Mouse (Mus musculus) cerebellum, postnatal 10 days (tissue): ENCODE measurements around the gene Ccr8.

Experiments used
- DNase-seq, 2 experiments: peaks; one replicate each; pipeline ENCODE4 v3.0.0; 2021; ENCODE audit warnings: mixed read lengths in 2 of 2

Gene Ccr8

DNA sequence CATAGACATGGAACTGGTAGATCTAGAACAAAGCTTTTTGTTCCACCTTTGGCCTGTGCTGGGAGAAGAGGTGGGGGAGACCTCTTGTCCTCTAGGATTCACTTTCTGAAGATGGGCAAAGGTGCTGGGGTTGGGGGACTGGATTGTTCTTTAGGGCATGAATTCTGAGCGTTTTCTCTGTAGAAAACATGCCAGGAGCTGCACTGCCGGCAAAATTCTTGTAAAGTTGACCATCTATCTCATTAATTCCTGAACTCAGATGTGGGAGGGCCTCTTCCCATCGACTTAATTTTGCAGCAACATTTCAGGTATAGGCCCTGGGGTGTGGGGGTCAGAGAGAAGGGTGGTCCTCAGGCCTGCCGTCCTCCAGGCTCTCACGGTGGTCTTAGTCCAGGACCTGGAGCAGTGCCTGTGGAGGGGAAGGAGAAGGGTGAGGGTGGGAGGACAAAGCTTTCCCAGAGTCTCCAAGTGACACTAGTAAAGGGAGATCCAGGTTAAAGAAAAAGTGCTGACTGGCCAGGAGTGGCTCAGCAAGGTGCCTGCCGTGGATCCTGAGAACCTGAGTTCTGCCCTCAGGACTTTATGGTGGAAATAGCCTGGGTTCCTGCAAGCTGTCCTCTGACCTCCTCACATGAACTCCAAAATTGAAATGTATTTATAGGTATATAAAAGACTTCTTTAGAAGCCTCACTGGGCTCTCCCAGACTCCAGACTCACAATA is 42.0 kb downstream of the Ccr8 start:
- no peak for DNase-seq

DNA sequence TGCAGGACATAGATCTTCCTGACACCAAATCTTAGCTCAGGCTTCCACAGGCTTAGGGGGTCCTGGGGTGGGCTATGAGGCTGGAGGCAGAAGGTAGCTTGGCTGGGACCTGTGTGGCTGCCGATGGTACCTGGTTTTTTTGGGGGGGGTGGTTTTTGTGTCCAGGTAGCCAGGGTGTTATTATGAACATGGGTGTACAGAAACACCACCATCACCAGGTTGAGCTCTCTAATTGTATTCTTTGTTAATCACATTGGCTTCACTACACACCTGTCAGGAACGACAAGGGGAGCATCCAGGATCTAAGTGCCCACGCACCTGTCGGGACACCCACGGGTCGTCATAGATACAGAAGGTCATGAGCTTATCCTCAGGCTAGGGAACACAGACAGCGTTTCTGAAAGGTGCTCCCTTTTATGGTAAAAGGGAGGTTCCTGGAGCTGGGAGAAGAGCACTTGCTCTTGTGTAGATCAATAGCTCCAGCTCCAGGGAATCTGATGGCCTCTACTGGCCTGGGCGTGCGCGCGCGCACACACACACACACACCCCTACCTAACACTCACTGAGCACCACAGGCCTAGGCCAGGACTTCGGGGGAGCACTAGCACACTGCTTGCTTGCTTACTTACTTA is 42.7 kb downstream of the Ccr8 start:
- no peak for DNase-seq

- DNase-seq: no peak
These were observed 43.5 kb downstream of the Ccr8 start for GRCm38 (mm10) chr9:120135454-120135853.

GRCm38 (mm10) chr9:120140652-120141051 is 48.7 kb downstream of the Ccr8 start:
- DNase-seq: peak; percentile 91 to 93

GRCm38 (mm10) chr9:120144474-120144873 is 52.6 kb downstream of the Ccr8 start:
- DNase-seq: peak in 1 of 2 experiments; percentile 20
